Mouse (Mus musculus) bone marrow, adult 2 months (tissue): ENCODE data around the gene Cadps. TPM values are rescaled to one million over a fixed set of nuclear protein-coding genes. Genes with fewer than 3 reads are reported as not detected.

Experiments used
- H3K27ac ChIP-seq: fragments of 200-500 bp; 2 replicates; pipeline ENCODE4 v1.5.1; 2012; ENCODE audit warnings: low read depth, mild to moderate bottlenecking, control low read depth, inconsistent platforms, low read length; ENCODE audit not compliant: control insufficient read depth, poor library complexity, insufficient read depth
- H3K4me1 ChIP-seq: fragments of 200-500 bp; 2 replicates; pipeline ENCODE4 v1.6.1; 2011; ENCODE audit warnings: low read length; ENCODE audit not compliant: control insufficient read depth, insufficient read depth
- H3K4me3 ChIP-seq: fragments of 200-500 bp; replicated peaks from 2 replicates; pipeline ENCODE3; 2011; ENCODE audit warnings: mild to moderate bottlenecking, low read depth, low read length, control low read depth; ENCODE audit not compliant: control insufficient read depth
- CTCF ChIP-seq: fragments of 200-500 bp; IDR thresholded peaks from 2 replicates; pipeline ENCODE4 v1.5.1; 2011; ENCODE audit warnings: low read length, control low read depth; ENCODE audit not compliant: control insufficient read depth, insufficient read depth
- POLR2A ChIP-seq: fragments of 200-500 bp; IDR thresholded peaks from 2 replicates; pipeline ENCODE4 v1.6.1; 2011; ENCODE audit warnings: low read depth, mild to moderate bottlenecking, control low read depth, low read length, borderline replicate concordance; ENCODE audit not compliant: control insufficient read depth
- WGBS: fragments of 180-500 bp; shearing (Covaris S2); methylation state at CpG from one replicate; pipeline ENCODE4 v1.1.7; 2018; 5-methylcytosine and 5-hydroxymethylcytosine counted together
- polyA plus RNA-seq: library from polyadenylated mRNA; stranded (reverse); fragments of >200 nt; gene quantifications from 2 replicates; pipeline ENCODE4 v1.2.4, GENCODE M21; 2011; ENCODE audit warnings: low replicate concordance; ENCODE audit not compliant: missing spikeins, insufficient read depth, insufficient read length

Gene Cadps
- polyA plus RNA-seq, 1 experiment, result not detected

DNA sequence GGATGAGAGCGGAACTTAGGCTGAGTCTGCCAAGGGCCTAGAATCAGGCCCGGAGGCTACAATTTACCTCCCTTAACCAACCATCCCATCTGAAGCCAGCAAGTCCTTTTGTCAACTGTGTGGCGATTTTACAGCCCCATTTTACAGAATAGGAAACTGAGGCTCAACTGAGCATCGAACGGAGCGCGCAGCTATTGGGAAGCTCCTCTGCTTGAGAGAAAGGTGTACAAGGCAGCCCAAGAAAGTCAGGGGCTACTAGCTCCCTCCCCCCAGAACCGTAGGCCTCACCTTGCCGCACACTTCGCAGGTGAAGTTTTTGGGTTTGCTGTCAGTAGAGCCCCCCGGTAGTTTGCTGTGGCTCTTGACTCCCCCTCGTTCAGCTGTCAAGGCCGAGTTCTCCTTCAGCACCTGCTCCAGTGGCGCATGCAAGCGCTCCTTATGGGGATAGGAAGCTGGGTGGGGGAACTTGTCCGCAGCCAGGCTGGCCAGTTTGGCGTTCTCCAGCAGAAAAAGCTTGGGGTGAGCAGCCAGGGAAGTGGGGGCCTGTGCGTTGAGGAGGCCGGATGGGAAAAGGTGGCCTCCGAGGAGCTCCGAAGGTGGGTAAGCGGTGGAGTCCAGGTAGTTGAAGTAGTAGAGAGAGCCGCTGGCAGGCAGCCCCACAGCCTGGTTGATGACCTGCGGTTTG is 478.7 kb downstream of the Cadps start:
- Histone ChIP-seq H3K4me1 (no peaks in the 10 kb centered on the region), H3K27ac (no peak overlapping the region; the same call in 1 of the 2 replicates), H3K4me3 (no peak overlapping the region)
- no peak for TF ChIP-seq POLR2A
- TF ChIP-seq CTCF, result no peak
- 8% methylated on average over 24 of the region's 24 CpGs for WGBS

- no peak overlapping the region for H3K27ac ChIP-seq
- WGBS, result 9% methylated on average over 20 of the region's 20 CpGs
- TF ChIP-seq CTCF (no peak), POLR2A (no peak)
- no peak overlapping the region for H3K4me3 ChIP-seq
- H3K4me1 ChIP-seq, result no peaks in the 10 kb centered on the region
Observed at GRCm38 (mm10) chr14:12343451-12343941, 479.4 kb downstream of the Cadps start.

DNA sequence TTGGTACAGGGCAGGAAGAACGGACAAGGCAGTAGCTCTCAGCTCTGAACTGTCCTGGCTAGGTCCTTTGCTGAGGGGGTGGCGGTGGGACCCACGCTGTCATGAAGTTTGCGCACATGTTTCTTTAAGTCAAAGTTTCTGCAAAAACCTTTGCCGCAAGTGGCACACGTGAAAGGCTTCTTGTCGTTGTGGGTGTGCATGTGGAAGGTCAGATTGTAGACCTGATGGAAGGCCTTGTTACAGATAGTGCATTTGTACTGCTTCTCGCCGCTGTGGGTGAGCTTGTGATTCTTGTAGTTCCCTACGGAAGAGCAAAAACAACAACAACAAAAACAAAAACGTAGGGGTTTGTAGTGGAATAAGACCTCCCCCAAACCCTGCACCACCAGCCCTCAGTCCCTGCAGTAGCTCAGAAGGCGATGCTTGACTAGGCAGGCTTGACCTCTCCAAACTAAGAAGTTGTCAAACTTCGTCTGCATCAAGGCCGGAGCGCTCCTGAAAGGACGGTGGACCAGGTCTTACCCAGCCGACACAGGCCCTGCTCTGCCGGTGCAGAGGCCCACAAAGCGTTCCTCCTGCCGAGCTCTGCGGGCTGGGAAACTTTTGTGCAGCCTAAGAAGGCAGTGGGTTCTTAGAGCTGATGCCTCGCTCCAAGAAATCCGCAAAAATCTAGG is 480.3 kb downstream of the Cadps start:
- TF ChIP-seq CTCF, result no peak
- TF ChIP-seq POLR2A, result no peak
- no peak overlapping the region for H3K4me3 ChIP-seq
- no peaks in the 10 kb centered on the region for H3K4me1 ChIP-seq
- 8% methylated on average over 23 of the region's 23 CpGs for WGBS
- no peak overlapping the region for H3K27ac ChIP-seq

DNA sequence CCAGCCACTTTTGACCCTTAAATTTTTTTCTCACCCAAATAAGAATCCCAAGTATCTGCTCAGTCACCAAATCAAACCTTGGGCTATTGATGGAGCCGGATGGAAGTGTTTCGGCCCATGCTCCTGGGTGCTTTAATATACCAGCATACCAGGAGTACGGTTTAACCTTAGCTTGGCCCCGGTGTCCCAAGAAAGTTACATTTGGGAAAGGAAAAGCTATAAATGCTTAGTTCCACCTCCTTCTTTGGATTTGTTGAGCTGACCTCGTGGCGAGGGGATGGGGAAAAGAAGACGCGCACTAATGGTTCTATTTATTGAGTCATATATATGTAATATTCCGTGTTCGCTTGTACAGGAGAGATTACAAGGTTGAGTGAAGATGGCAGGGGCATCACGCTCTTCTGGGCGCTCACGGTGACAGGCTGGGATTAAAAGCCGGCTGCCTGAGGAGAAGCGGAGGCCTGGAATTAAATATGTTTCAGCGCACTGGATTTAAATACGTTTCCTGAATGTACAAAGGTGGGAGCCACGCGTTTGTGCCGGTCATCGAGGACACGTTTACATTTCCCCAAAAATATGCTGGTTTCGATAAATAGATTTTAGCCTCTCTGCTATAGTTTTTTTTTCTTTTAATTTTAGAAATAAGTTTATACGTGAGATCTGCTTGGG is 481.0 kb downstream of the Cadps start:
- 10% methylated on average over 24 of the region's 24 CpGs for whole genome bisulfite sequencing
- H3K4me3 ChIP-seq, result no peak overlapping the region
- H3K27ac ChIP-seq, result no peak overlapping the region
- TF ChIP-seq CTCF (no peak), POLR2A (no peak)
- H3K4me1 ChIP-seq, result no peaks in the 10 kb centered on the region

- H3K4me1 ChIP-seq, result no peaks in the 10 kb centered on the region
- no peak overlapping the region for H3K4me3 ChIP-seq
- H3K27ac ChIP-seq, result no peak overlapping the region
- 3% methylated on average over 42 of the region's 42 CpGs for WGBS
- TF ChIP-seq CTCF, result no peak
- TF ChIP-seq POLR2A, result no peak
Observed at GRCm38 (mm10) chr14:12341075-12341788, 481.6 kb downstream of the Cadps start.

DNA sequence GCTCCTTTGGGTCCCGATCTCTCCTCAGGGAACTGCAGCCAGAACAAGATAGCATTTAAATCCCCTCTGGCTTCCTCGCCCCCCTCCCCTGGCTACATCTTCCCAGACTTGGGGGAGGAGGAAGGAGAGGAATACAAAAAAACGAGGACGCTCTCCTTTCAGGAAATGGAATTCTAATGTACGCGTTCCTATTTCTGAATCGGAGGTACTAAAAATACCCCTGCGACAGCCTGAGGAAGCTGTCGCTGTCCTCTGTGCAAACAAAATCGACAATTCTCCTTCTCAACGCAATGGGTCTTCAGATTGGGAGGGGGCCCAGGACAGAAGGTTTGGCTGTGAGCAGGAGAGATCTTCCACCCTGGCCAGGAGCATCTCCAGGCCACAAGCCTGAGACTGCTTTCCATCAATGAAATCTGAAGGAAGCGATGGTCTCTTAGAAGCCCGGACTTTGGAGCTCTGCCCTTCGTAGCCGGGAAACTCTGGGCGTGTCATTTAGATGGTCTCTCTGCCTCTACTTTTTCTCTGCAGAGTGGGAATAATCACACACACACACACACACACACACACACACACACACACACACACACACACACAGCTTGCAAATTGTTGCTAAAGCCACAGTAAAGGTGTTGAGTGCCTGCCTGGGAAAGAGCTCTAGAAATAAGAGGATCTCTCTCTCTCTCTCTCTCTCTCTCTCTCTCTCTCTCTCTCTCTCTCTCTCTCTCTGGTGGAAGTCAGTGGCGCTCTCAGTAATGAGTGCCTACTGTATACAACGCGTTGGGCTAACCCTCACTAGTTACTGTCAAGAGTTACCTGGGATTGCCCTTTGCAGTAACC is 482.4 kb downstream of the Cadps start:
- Histone ChIP-seq H3K4me3 (no peak overlapping the region), H3K27ac (no peak overlapping the region), H3K4me1 (no peaks in the 10 kb centered on the region)
- TF ChIP-seq POLR2A (no peak), CTCF (no peak)
- 3% methylated on average over 19 of the region's 19 CpGs for WGBS

GRCm38 (mm10) chr14:12338811-12339565 is 483.9 kb downstream of the Cadps start:
- WGBS, result 12% methylated on average over 10 of the region's 10 CpGs
- Histone ChIP-seq H3K4me1 (no peaks in the 10 kb centered on the region), H3K27ac (no peak overlapping the region), H3K4me3 (no peak overlapping the region)
- no peak for TF ChIP-seq POLR2A
- no peak for TF ChIP-seq CTCF
